Mouse (Mus musculus): Measurements from ENCODE around the gene Ubqln4. TPM values are rescaled to one million over a fixed set of nuclear protein-coding genes. Genes with fewer than 3 reads are reported as not detected.

The Ubqln4 gene
- total and polyA plus RNA-seq, 3 experiments = 43.6 to 171 (median 83.0) TPM

- DNase-seq (ENCODE audit: low read depth, low spot score) = no peak
- H3K9me3 ChIP-seq (replicated peaks; ENCODE audit: insufficient read depth, low read length) = no peaks in the 10 kb centered on the region
- no peak overlapping the region for H3K4me3 ChIP-seq (ENCODE audit: control insufficient read depth in 1 of 2, insufficient read depth in 1 of 2, low read depth in 2 of 2, low read length in 2 of 2)
- no peaks in the 10 kb centered on the region for H3K27me3 ChIP-seq (ENCODE audit: control insufficient read depth in 1 of 2, insufficient read depth in 2 of 2, low read length in 2 of 2)
- no peaks in the 10 kb centered on the region; the same call in 1 of the 2 replicates for H3K79me2 ChIP-seq (ENCODE audit: control insufficient read depth, insufficient read depth, low read length, poor library complexity)
- no peak overlapping the region for H3K9ac ChIP-seq (ENCODE audit: control insufficient read depth, low read depth, low read length, poor library complexity, severe bottlenecking)
- H3K36me3 ChIP-seq (ENCODE audit: control insufficient read depth in 1 of 2, insufficient read depth in 2 of 2, low read length in 2 of 2) = peaks cover 0 to 11% of the 10 kb centered on the region in 2 experiments; a peak in 1 of 4 replicates
- no peak overlapping the region for H3K27ac ChIP-seq (ENCODE audit: control insufficient read depth, low read depth, low read length)
- TF ChIP-seq GABPA (IDR thresholded peaks at IDR 0.05; ENCODE audit: low read depth, low read length) (no peak), ZKSCAN1 (IDR thresholded peaks at IDR 0.05; ENCODE audit: low read depth, low read length) (no peak), TAL1 (IDR thresholded peaks at IDR 0.05; ENCODE audit: low read length) (no peak), GATA1 (IDR thresholded peaks at IDR 0.05; ENCODE audit: low read depth, low read length) (no peak), MYC (IDR thresholded peaks at IDR 0.05; ENCODE audit: low read depth, low read length) (no peak), ZNF384 (IDR thresholded peaks at IDR 0.05; ENCODE audit: low read depth, low read length) (no peak), KAT2A (conservative IDR thresholded peaks at IDR 0.05; ENCODE audit: low read depth, low read length) (no peak), NELFE (IDR thresholded peaks at IDR 0.05; ENCODE audit: low read depth, low read length) (no peak), TBP (IDR thresholded peaks at IDR 0.05; ENCODE audit: low read depth, low read length) (no peak)
- peaks cover 2 to 7% of the 10 kb centered on the region in 2 experiments for H3K4me1 ChIP-seq (ENCODE audit: control insufficient read depth in 1 of 2, insufficient read depth in 2 of 2, low read length in 2 of 2)
These were observed 16.4 kb upstream of the Ubqln4 start for GRCm38 (mm10) chr3:88537146-88537545.

GRCm38 (mm10) chr3:88538271-88539145 is 15.1 kb upstream of the Ubqln4 start:
- DNase-seq (ENCODE audit: low read depth, low spot score) = no peak
- no peak overlapping the region for H3K9ac ChIP-seq (ENCODE audit: control insufficient read depth, low read depth, low read length, poor library complexity, severe bottlenecking)
- H3K79me2 ChIP-seq (ENCODE audit: control insufficient read depth, insufficient read depth, low read length, poor library complexity) = no peaks in the 10 kb centered on the region; the same call in 1 of the 2 replicates
- no peak overlapping the region for H3K27ac ChIP-seq (ENCODE audit: control insufficient read depth, low read depth, low read length)
- no peaks in the 10 kb centered on the region for H3K9me3 ChIP-seq (replicated peaks; ENCODE audit: insufficient read depth, low read length)
- peaks cover 0 to 8% of the 10 kb centered on the region in 2 experiments; a peak in 1 of 4 replicates for H3K36me3 ChIP-seq (ENCODE audit: control insufficient read depth in 1 of 2, insufficient read depth in 2 of 2, low read length in 2 of 2)
- no peak overlapping the region for H3K4me3 ChIP-seq (ENCODE audit: control insufficient read depth in 1 of 2, insufficient read depth in 1 of 2, low read depth in 2 of 2, low read length in 2 of 2)
- no peak for TF ChIP-seq ZMIZ1 (IDR thresholded peaks at IDR 0.05; ENCODE audit: low read depth, low read length)
- TF ChIP-seq MYB (IDR thresholded peaks at IDR 0.05; ENCODE audit: low read depth, low read length) = no peak
- no peak for TF ChIP-seq EP300 (IDR thresholded peaks at IDR 0.05; ENCODE audit: low read depth in 1 of 2, low read length in 2 of 2)
- TF ChIP-seq TCF12 (IDR thresholded peaks at IDR 0.05; ENCODE audit: low read depth, low read length) = no peak
- no peak for TF ChIP-seq UBTF (IDR thresholded peaks at IDR 0.05; ENCODE audit: borderline replicate concordance, insufficient read depth, low read depth, low read length)
- no peak for TF ChIP-seq RAD21 (IDR thresholded peaks at IDR 0.05; ENCODE audit: low read depth, low read length)
- peaks cover 0 to 2% of the 10 kb centered on the region in 2 experiments; a peak in 2 of 4 replicates for H3K4me1 ChIP-seq (ENCODE audit: control insufficient read depth in 1 of 2, insufficient read depth in 2 of 2, low read length in 2 of 2)
- H3K27me3 ChIP-seq (ENCODE audit: control insufficient read depth in 1 of 2, insufficient read depth in 2 of 2, low read length in 2 of 2) = no peaks in the 10 kb centered on the region

Measured in MEL (cell line).